Mouse (Mus musculus): ENCODE measurements around the gene Nucks1. TPM values are rescaled to one million over a fixed set of nuclear protein-coding genes. Genes with fewer than 3 reads are reported as not detected.
A peak's percentile ranks its signal among the peaks of the same experiment; 100 is the strongest.

Nucks1 gene
- polyA plus RNA-seq, 1 experiment: 70.7 TPM

GRCm38 (mm10) chr1:131962606-131963084 lies 52.3 kb downstream of the Nucks1 start, which contains the start of gene Slc45a3:
TSS of gene Slc45a3 (plus strand) at chr1:131962967.
- no peak within 1 kb of the TSS for H3K27ac ChIP-seq (ENCODE audit: insufficient read depth, low read depth, low read length)
- peaks cover 7% of the 10 kb centered on the region; the same call in 1 of the 2 replicates for H3K4me1 ChIP-seq (ENCODE audit: control insufficient read depth, insufficient read depth, low read length)
- no peak for TF ChIP-seq POLR2A (IDR thresholded peaks at IDR 0.05; ENCODE audit: borderline replicate concordance, low read depth, low read length)
- no peak for TF ChIP-seq CTCF (IDR thresholded peaks at IDR 0.05; ENCODE audit: low read depth, low read length)
- H3K4me3 ChIP-seq (ENCODE audit: insufficient read depth, low read length): peak within 1 kb of the TSS; percentile 62

GRCm38 (mm10) chr1:131963085-131963951 lies 53.0 kb downstream of the Nucks1 start:
- Histone ChIP-seq H3K27ac (ENCODE audit: insufficient read depth, low read depth, low read length) (no peak overlapping the region), H3K4me3 (ENCODE audit: insufficient read depth, low read length) (peak overlapping the region; percentile 62)
- no peak for TF ChIP-seq CTCF (IDR thresholded peaks at IDR 0.05; ENCODE audit: low read depth, low read length)
- no peak for TF ChIP-seq POLR2A (IDR thresholded peaks at IDR 0.05; ENCODE audit: borderline replicate concordance, low read depth, low read length)

GRCm38 (mm10) chr1:131964100-131964499 lies 53.8 kb downstream of the Nucks1 start:
- H3K27ac ChIP-seq (ENCODE audit: insufficient read depth, low read depth, low read length): no peak overlapping the region
- TF ChIP-seq POLR2A (IDR thresholded peaks at IDR 0.05; ENCODE audit: borderline replicate concordance, low read depth, low read length): no peak
- TF ChIP-seq CTCF (IDR thresholded peaks at IDR 0.05; ENCODE audit: low read depth, low read length): no peak
- no peak overlapping the region for H3K4me3 ChIP-seq (ENCODE audit: insufficient read depth, low read length)
- peaks cover 5% of the 10 kb centered on the region; the same call in 1 of the 2 replicates for H3K4me1 ChIP-seq (ENCODE audit: control insufficient read depth, insufficient read depth, low read length)

More at GRCm38 (mm10) chr1:131963085-131963951, 53.0 kb downstream of the Nucks1 start:
- H3K4me1 ChIP-seq (ENCODE audit: control insufficient read depth, insufficient read depth, low read length): peaks cover 5% of the 10 kb centered on the region; the same call in 1 of the 2 replicates

GRCm38 (mm10) chr1:131964580-131964979 lies 54.2 kb downstream of the Nucks1 start:
- H3K4me1 ChIP-seq (ENCODE audit: control insufficient read depth, insufficient read depth, low read length): peaks cover 5% of the 10 kb centered on the region; the same call in 1 of the 2 replicates
- no peak overlapping the region for H3K27ac ChIP-seq (ENCODE audit: insufficient read depth, low read depth, low read length)
- TF ChIP-seq POLR2A (IDR thresholded peaks at IDR 0.05; ENCODE audit: borderline replicate concordance, low read depth, low read length) (no peak), CTCF (IDR thresholded peaks at IDR 0.05; ENCODE audit: low read depth, low read length) (no peak)
- H3K4me3 ChIP-seq (ENCODE audit: insufficient read depth, low read length): no peak overlapping the region

- no peak overlapping the region for H3K27ac ChIP-seq (ENCODE audit: insufficient read depth, low read depth, low read length)
- H3K4me1 ChIP-seq (ENCODE audit: control insufficient read depth, insufficient read depth, low read length): peaks cover 5% of the 10 kb centered on the region; the same call in 1 of the 2 replicates
- TF ChIP-seq CTCF (IDR thresholded peaks at IDR 0.05; ENCODE audit: low read depth, low read length) (no peak), POLR2A (IDR thresholded peaks at IDR 0.05; ENCODE audit: borderline replicate concordance, low read depth, low read length) (no peak)
- no peak overlapping the region for H3K4me3 ChIP-seq (ENCODE audit: insufficient read depth, low read length)
Observed at GRCm38 (mm10) chr1:131965818-131966217, 55.5 kb downstream of the Nucks1 start.

- H3K4me3 ChIP-seq (ENCODE audit: insufficient read depth, low read length): no peak overlapping the region
- no peak overlapping the region for H3K27ac ChIP-seq (ENCODE audit: insufficient read depth, low read depth, low read length)
- TF ChIP-seq CTCF (IDR thresholded peaks at IDR 0.05; ENCODE audit: low read depth, low read length) (no peak), POLR2A (IDR thresholded peaks at IDR 0.05; ENCODE audit: borderline replicate concordance, low read depth, low read length) (no peak)
- H3K4me1 ChIP-seq (ENCODE audit: control insufficient read depth, insufficient read depth, low read length): peaks cover 5% of the 10 kb centered on the region; the same call in 1 of the 2 replicates
Observed at GRCm38 (mm10) chr1:131967336-131967735, 57.0 kb downstream of the Nucks1 start.

GRCm38 (mm10) chr1:131968556-131968955 lies 58.2 kb downstream of the Nucks1 start:
- TF ChIP-seq POLR2A (IDR thresholded peaks at IDR 0.05; ENCODE audit: borderline replicate concordance, low read depth, low read length) (no peak), CTCF (IDR thresholded peaks at IDR 0.05; ENCODE audit: low read depth, low read length) (no peak)
- H3K4me1 ChIP-seq (ENCODE audit: control insufficient read depth, insufficient read depth, low read length): peaks cover 2% of the 10 kb centered on the region; the same call in 1 of the 2 replicates
- H3K27ac ChIP-seq (ENCODE audit: insufficient read depth, low read depth, low read length): no peak overlapping the region
- H3K4me3 ChIP-seq (ENCODE audit: insufficient read depth, low read length): no peak overlapping the region

GRCm38 (mm10) chr1:131968983-131969382 lies 58.6 kb downstream of the Nucks1 start:
- H3K27ac ChIP-seq (ENCODE audit: insufficient read depth, low read depth, low read length): no peak overlapping the region
- no peaks in the 10 kb centered on the region for H3K4me1 ChIP-seq (ENCODE audit: control insufficient read depth, insufficient read depth, low read length)
- H3K4me3 ChIP-seq (ENCODE audit: insufficient read depth, low read length): no peak overlapping the region
- TF ChIP-seq POLR2A (IDR thresholded peaks at IDR 0.05; ENCODE audit: borderline replicate concordance, low read depth, low read length) (no peak), CTCF (IDR thresholded peaks at IDR 0.05; ENCODE audit: low read depth, low read length) (no peak)

- Histone ChIP-seq H3K27ac (ENCODE audit: insufficient read depth, low read depth, low read length) (no peak overlapping the region), H3K4me1 (ENCODE audit: control insufficient read depth, insufficient read depth, low read length) (no peaks in the 10 kb centered on the region), H3K4me3 (ENCODE audit: insufficient read depth, low read length) (no peak overlapping the region)
- no peak for TF ChIP-seq CTCF (IDR thresholded peaks at IDR 0.05; ENCODE audit: low read depth, low read length)
- TF ChIP-seq POLR2A (IDR thresholded peaks at IDR 0.05; ENCODE audit: borderline replicate concordance, low read depth, low read length): no peak
Observed at GRCm38 (mm10) chr1:131969825-131970224, 59.5 kb downstream of the Nucks1 start.

GRCm38 (mm10) chr1:131970322-131970660 lies 60.0 kb downstream of the Nucks1 start:
- TF ChIP-seq POLR2A (IDR thresholded peaks at IDR 0.05; ENCODE audit: borderline replicate concordance, low read depth, low read length) (no peak), CTCF (IDR thresholded peaks at IDR 0.05; ENCODE audit: low read depth, low read length) (no peak)
- H3K4me1 ChIP-seq (ENCODE audit: control insufficient read depth, insufficient read depth, low read length): 0 out of 2 replicates have a peak, but pooled peaks cover under 1% of the 10 kb centered on the region
- no peak overlapping the region for H3K4me3 ChIP-seq (ENCODE audit: insufficient read depth, low read length)
- no peak overlapping the region for H3K27ac ChIP-seq (ENCODE audit: insufficient read depth, low read depth, low read length)

Data from bone marrow macrophage, adult 2 months (primary cell).